Mouse (Mus musculus): ENCODE measurements at regions not wholly inside any gene's neighbourhood (a gene's known extent, or its start where the extent isn't known, plus 50 kb on each side); places are given as distances from the start of the nearest gene placed in this dataset.
"Not testable (repeated sequence)": the region's sequence is repeated elsewhere in the genome, so short reads cannot be mapped to it uniquely, and the experiment has no call there.

- no peaks in the 10 kb centered on the region for H3K36me3 ChIP-seq (ENCODE audit: control insufficient read depth, insufficient read depth, low read length)
- TF ChIP-seq POLR2A (IDR thresholded peaks at IDR 0.05; ENCODE audit: insufficient read depth, low read depth, low read length) (no peak), CTCF (IDR thresholded peaks at IDR 0.05) (no peak), EP300 (IDR thresholded peaks at IDR 0.05; ENCODE audit: insufficient read depth, low read depth, low read length) (no peak)
- no peak overlapping the region for H3K9ac ChIP-seq (ENCODE audit: low read depth, low read length)
- H3K27me3 ChIP-seq (ENCODE audit: control insufficient read depth, insufficient read depth, low read length) = no peaks in the 10 kb centered on the region
- H3K79me2 ChIP-seq (replicated peaks; ENCODE audit: control insufficient read depth, insufficient read depth, low read length) = no peaks in the 10 kb centered on the region
- intact Hi-C loops (cut with DNase I) = no loop called here
- 68% methylated on average over 1 of the region's 1 CpGs for WGBS
- no peak overlapping the region for H3K4me3 ChIP-seq
- DNase-seq = no peak
- no peak overlapping the region for H3K27ac ChIP-seq
- no peaks in the 10 kb centered on the region for H3K4me1 ChIP-seq (ENCODE audit: control insufficient read depth, insufficient read depth, low read length)
Observed at GRCm38 (mm10) chr15:16909396-16909795, 180.8 kb downstream of the Cdh9 start.

- H3K9ac ChIP-seq (ENCODE audit: low read depth, low read length); H3K4me1 ChIP-seq (ENCODE audit: control insufficient read depth, insufficient read depth, low read length); intact Hi-C loops (cut with DNase I); DNase-seq; H3K27me3 ChIP-seq (ENCODE audit: control insufficient read depth, insufficient read depth, low read length); H3K4me3 ChIP-seq; H3K27ac ChIP-seq; H3K79me2 ChIP-seq (replicated peaks; ENCODE audit: control insufficient read depth, insufficient read depth, low read length); H3K36me3 ChIP-seq (ENCODE audit: control insufficient read depth, insufficient read depth, low read length): not testable (repeated sequence)
- 75% methylated on average over 3 of the region's 3 CpGs for WGBS
Observed at GRCm38 (mm10) chr15:16909941-16910340, 181.4 kb downstream of the Cdh9 start.

GRCm38 (mm10) chr15:16914966-16915569 lies 186.5 kb downstream of the Cdh9 start:
- no peaks in the 10 kb centered on the region for H3K36me3 ChIP-seq (ENCODE audit: control insufficient read depth, insufficient read depth, low read length)
- 44% methylated on average over 2 of the region's 2 CpGs for WGBS
- no peak for DNase-seq
- TF ChIP-seq CTCF (IDR thresholded peaks at IDR 0.05) = no peak
- no peak for TF ChIP-seq POLR2A (IDR thresholded peaks at IDR 0.05; ENCODE audit: insufficient read depth, low read depth, low read length)
- no peak for TF ChIP-seq EP300 (IDR thresholded peaks at IDR 0.05; ENCODE audit: insufficient read depth, low read depth, low read length)
- no peak overlapping the region for H3K27ac ChIP-seq
- no peaks in the 10 kb centered on the region for H3K79me2 ChIP-seq (replicated peaks; ENCODE audit: control insufficient read depth, insufficient read depth, low read length)
- no peaks in the 10 kb centered on the region for H3K4me1 ChIP-seq (ENCODE audit: control insufficient read depth, insufficient read depth, low read length)
- no peak overlapping the region for H3K4me3 ChIP-seq
- no peak overlapping the region for H3K9ac ChIP-seq (ENCODE audit: low read depth, low read length)
- intact Hi-C loops (cut with DNase I) = no loop called here
- H3K27me3 ChIP-seq (ENCODE audit: control insufficient read depth, insufficient read depth, low read length) = no peaks in the 10 kb centered on the region

- no peak for DNase-seq
- WGBS = 88% methylated on average over 1 of the region's 1 CpGs
- no peaks in the 10 kb centered on the region for H3K4me1 ChIP-seq (ENCODE audit: control insufficient read depth, insufficient read depth, low read length)
- intact Hi-C loops (cut with DNase I) = no loop called here
- TF ChIP-seq EP300 (IDR thresholded peaks at IDR 0.05; ENCODE audit: insufficient read depth, low read depth, low read length) (no peak), CTCF (IDR thresholded peaks at IDR 0.05) (no peak), POLR2A (IDR thresholded peaks at IDR 0.05; ENCODE audit: insufficient read depth, low read depth, low read length) (no peak)
- no peaks in the 10 kb centered on the region for H3K27me3 ChIP-seq (ENCODE audit: control insufficient read depth, insufficient read depth, low read length)
- no peak overlapping the region for H3K27ac ChIP-seq
- no peak overlapping the region for H3K4me3 ChIP-seq
- H3K9ac ChIP-seq (ENCODE audit: low read depth, low read length) = no peak overlapping the region
- H3K36me3 ChIP-seq (ENCODE audit: control insufficient read depth, insufficient read depth, low read length) = no peaks in the 10 kb centered on the region
- H3K79me2 ChIP-seq (replicated peaks; ENCODE audit: control insufficient read depth, insufficient read depth, low read length) = no peaks in the 10 kb centered on the region
Observed at GRCm38 (mm10) chr15:16923246-16923645, 194.7 kb downstream of the Cdh9 start.

- no peak overlapping the region for H3K27ac ChIP-seq
- no peaks in the 10 kb centered on the region for H3K27me3 ChIP-seq (ENCODE audit: control insufficient read depth, insufficient read depth, low read length)
- H3K79me2 ChIP-seq (replicated peaks; ENCODE audit: control insufficient read depth, insufficient read depth, low read length) = no peaks in the 10 kb centered on the region
- WGBS = 78% methylated on average over 2 of the region's 2 CpGs
- no peaks in the 10 kb centered on the region for H3K4me1 ChIP-seq (ENCODE audit: control insufficient read depth, insufficient read depth, low read length)
- H3K9ac ChIP-seq (ENCODE audit: low read depth, low read length) = no peak overlapping the region
- no peak for TF ChIP-seq EP300 (IDR thresholded peaks at IDR 0.05; ENCODE audit: insufficient read depth, low read depth, low read length)
- no peak for TF ChIP-seq POLR2A (IDR thresholded peaks at IDR 0.05; ENCODE audit: insufficient read depth, low read depth, low read length)
- no peak for TF ChIP-seq CTCF (IDR thresholded peaks at IDR 0.05)
- intact Hi-C loops (cut with DNase I) = no loop called here
- H3K4me3 ChIP-seq = no peak overlapping the region
- no peaks in the 10 kb centered on the region for H3K36me3 ChIP-seq (ENCODE audit: control insufficient read depth, insufficient read depth, low read length)
- no peak for DNase-seq
Observed at GRCm38 (mm10) chr15:16933137-16933677, 204.7 kb downstream of the Cdh9 start.

- 78% methylated on average over 3 of the region's 3 CpGs for WGBS
- TF ChIP-seq CTCF (IDR thresholded peaks at IDR 0.05) (no peak), POLR2A (IDR thresholded peaks at IDR 0.05; ENCODE audit: insufficient read depth, low read depth, low read length) (no peak), EP300 (IDR thresholded peaks at IDR 0.05; ENCODE audit: insufficient read depth, low read depth, low read length) (no peak)
- Histone ChIP-seq H3K4me1 (ENCODE audit: control insufficient read depth, insufficient read depth, low read length) (no peaks in the 10 kb centered on the region), H3K9ac (ENCODE audit: low read depth, low read length) (no peak overlapping the region), H3K36me3 (ENCODE audit: control insufficient read depth, insufficient read depth, low read length) (no peaks in the 10 kb centered on the region), H3K27me3 (ENCODE audit: control insufficient read depth, insufficient read depth, low read length) (no peaks in the 10 kb centered on the region), H3K79me2 (replicated peaks; ENCODE audit: control insufficient read depth, insufficient read depth, low read length) (no peaks in the 10 kb centered on the region), H3K27ac (no peak overlapping the region), H3K4me3 (no peak overlapping the region)
- intact Hi-C loops (cut with DNase I) = no loop called here
- no peak for DNase-seq
Observed at GRCm38 (mm10) chr15:16934438-16934837, 205.9 kb downstream of the Cdh9 start.

- DNase-seq; H3K27me3 ChIP-seq (ENCODE audit: control insufficient read depth, insufficient read depth, low read length); H3K4me1 ChIP-seq (ENCODE audit: control insufficient read depth, insufficient read depth, low read length); intact Hi-C loops (cut with DNase I); H3K27ac ChIP-seq; H3K79me2 ChIP-seq (replicated peaks; ENCODE audit: control insufficient read depth, insufficient read depth, low read length); H3K9ac ChIP-seq (ENCODE audit: low read depth, low read length); H3K36me3 ChIP-seq (ENCODE audit: control insufficient read depth, insufficient read depth, low read length); H3K4me3 ChIP-seq: not testable (repeated sequence)
- 75% methylated on average over 4 of the region's 4 CpGs for WGBS
Observed at GRCm38 (mm10) chr15:16975821-16976220, 247.3 kb downstream of the Cdh9 start.
